Mouse (Mus musculus) embryonic fibroblast, embryonic 13.5 days (primary cell): ENCODE data around the gene Nrbp1. TPM values are rescaled to one million over a fixed set of nuclear protein-coding genes. Genes with fewer than 3 reads are reported as not detected.
A peak's percentile ranks its signal among the peaks of the same experiment; 100 is the strongest.

ENCODE experiments used
- H3K27ac ChIP-seq: 2 replicates; pipeline ENCODE4 v1.5.1; 2012; ENCODE audit warnings: low read length, control low read depth, inconsistent platforms; ENCODE audit not compliant: insufficient read depth
- H3K4me1 ChIP-seq: 2 replicates; pipeline ENCODE4 v1.6.1; 2011; ENCODE audit warnings: low read length; ENCODE audit not compliant: control insufficient read depth, insufficient read depth
- H3K4me3 ChIP-seq: 2 replicates; pipeline ENCODE4 v1.5.1; 2011; ENCODE audit warnings: mild to moderate bottlenecking, control low read depth, low read length; ENCODE audit not compliant: insufficient read depth
- CTCF ChIP-seq: IDR thresholded peaks from 2 replicates; pipeline ENCODE4 v1.5.1; 2011; ENCODE audit warnings: mild to moderate bottlenecking, control low read depth, low read length, moderate library complexity, borderline replicate concordance; ENCODE audit not compliant: insufficient read depth
- POLR2A ChIP-seq: IDR thresholded peaks from 2 replicates; pipeline ENCODE4 v1.6.1; 2011; ENCODE audit warnings: low read depth, mild to moderate bottlenecking, control low read depth, low read length, moderate library complexity
- polyA plus RNA-seq: library from polyadenylated mRNA; stranded (reverse); fragments of >200 nt; gene quantifications from 2 replicates; pipeline ENCODE4 v1.2.4, GENCODE M21; 2011; ENCODE audit warnings: low read depth; ENCODE audit not compliant: missing spikeins, insufficient read length

Nrbp1 gene
- polyA plus RNA-seq, 1 experiment = 115 TPM

DNA sequence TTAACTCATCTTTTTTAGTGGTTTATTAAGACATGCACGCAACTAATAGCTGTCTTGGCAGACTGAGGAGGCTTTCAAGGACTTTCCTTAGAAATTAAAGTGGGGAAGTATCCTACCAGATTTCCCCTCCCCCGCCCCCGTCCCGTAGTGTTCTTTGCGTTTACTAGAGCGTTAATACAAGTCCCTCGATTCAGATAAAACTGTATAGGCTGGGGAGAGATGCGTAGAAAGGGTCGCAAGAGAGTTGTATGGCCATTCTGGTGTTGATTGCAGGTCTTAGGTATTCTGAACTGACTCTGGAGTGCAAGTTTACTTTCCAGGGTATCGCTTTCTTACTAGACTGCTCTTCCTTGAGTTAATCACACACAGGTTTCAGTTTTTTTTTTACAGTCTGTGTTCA, 1.5 kb downstream of the Nrbp1 start:
- Histone ChIP-seq H3K27ac (peak overlapping the region; percentile 10; the same call in 1 of the 2 replicates), H3K4me1 (no peaks in the 10 kb centered on the region), H3K4me3 (peak overlapping the region; percentile 73)
- TF ChIP-seq CTCF (no peak), POLR2A (no peak)

DNA sequence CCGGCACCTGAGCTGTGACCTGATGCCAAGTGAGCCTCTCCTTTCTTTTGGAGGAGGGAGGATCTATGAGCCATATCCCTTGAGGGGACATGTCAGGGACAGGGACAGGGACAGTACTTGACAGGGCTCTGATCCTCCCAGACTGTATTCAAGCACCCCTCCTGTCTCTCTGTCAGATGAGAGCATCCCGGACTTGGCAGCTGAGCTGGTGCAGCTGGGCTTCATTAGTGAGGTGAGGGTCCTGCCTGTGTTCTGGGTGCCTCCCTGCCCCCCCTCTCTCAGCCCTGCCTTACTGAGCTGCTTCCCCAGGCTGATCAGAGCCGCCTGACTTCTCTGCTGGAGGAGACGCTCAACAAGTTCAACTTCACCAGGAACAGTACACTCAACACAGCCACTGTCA, 10.1 kb downstream of the Nrbp1 start:
- H3K4me1 ChIP-seq = no peaks in the 10 kb centered on the region
- TF ChIP-seq POLR2A = no peak
- TF ChIP-seq CTCF = no peak
- no peak overlapping the region for H3K27ac ChIP-seq
- H3K4me3 ChIP-seq = no peak overlapping the region

DNA sequence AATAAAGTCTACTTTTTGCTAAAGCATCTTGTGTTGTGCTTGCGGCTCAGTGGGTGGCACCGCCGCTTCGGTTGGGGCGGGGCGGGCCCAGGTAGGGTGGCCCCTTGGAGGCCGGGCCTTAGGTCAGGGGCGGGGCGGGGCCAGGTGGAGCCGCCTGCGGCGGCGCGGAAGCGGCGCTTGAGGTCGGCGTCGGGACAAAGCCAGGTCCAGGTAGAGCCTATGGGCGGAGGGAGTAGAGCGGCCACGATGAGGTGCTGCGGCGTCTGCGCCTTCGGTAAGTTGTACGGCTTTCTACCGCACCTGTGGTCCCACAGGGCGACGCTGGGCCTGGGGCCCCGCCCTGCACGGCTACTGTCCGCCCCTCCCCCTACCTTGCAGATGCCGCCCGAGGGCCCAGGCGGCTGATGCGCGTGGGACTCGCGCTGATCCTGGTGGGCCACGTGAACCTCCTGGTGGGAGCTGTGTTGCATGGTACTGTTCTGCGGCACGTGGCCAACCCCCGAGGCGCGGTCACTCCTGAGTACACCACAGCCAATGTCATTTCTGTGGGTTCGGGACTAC, 11.0 kb downstream of the Nrbp1 start, which contains the start of gene Krtcap3:
Gene Krtcap3 (plus strand): TSS at position 151 of the 561 bp plus-strand sequence.
- H3K27ac ChIP-seq = no peak within 1 kb of the TSS
- H3K4me1 ChIP-seq = no peaks in the 10 kb centered on the region
- TF ChIP-seq CTCF = no peak
- no peak for TF ChIP-seq POLR2A
- no peak within 1 kb of the TSS for H3K4me3 ChIP-seq

DNA sequence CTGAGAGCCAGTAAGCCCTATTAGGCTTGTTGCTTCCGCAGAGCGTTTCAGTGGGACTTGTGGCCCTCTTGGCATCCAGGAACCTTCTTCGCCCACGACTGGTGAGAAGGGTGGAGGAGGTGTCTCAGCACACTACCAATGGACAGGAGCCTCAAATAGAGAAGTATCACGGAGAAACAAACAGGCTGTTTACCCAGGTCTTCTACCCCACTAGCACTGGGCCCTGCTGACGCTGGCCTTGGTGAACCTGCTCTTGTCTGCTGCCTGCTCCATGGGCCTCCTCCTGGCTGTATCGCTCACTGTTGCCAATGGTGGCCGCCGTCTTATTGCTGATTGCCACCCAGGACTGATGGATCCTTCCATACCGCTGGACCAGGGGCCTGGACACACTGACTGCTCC, 11.5 kb downstream of the Nrbp1 start:
- no peak overlapping the region for H3K4me3 ChIP-seq
- no peak overlapping the region for H3K27ac ChIP-seq
- H3K4me1 ChIP-seq = no peaks in the 10 kb centered on the region
- no peak for TF ChIP-seq CTCF

DNA sequence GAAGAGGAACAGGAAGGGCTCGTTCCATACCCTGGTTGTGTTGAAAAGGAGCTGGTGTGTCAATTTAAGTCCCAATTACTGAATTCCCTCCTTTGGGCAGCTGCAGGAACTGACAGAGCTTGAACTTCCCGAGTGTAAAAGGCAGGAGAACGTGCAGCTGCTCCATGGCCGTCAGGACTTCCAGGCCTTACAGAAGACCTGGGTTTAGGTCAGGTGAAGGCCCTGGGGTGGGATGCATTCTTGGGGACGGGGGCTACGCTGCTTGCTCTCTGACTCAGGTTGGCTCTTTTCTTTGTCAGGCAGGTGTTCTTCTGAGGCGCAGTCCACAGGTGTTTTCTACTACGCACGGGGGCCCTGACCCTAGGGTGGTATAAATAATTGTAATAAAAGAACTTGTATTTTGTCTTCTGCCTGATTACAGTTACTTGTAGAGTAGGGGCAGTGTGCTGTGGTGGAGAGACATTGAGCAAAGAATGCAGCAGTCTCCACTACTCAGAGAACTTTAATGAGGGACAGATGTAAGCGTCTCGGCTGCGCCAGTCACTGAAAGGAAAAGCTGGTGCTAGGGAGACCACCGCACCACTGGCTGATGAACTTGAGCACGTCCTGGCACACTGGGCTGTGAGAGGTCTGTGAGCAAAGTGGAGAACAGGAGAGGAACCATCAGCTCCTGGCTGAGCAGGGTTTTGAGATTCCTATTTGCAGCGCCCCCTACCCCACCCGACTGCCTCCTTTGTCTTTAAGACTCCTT, 12.3 kb downstream of the Nrbp1 start:
- H3K27ac ChIP-seq = no peak overlapping the region
- H3K4me1 ChIP-seq = no peaks in the 10 kb centered on the region
- H3K4me3 ChIP-seq = no peak overlapping the region
- TF ChIP-seq CTCF = no peak
- no peak for TF ChIP-seq POLR2A

DNA sequence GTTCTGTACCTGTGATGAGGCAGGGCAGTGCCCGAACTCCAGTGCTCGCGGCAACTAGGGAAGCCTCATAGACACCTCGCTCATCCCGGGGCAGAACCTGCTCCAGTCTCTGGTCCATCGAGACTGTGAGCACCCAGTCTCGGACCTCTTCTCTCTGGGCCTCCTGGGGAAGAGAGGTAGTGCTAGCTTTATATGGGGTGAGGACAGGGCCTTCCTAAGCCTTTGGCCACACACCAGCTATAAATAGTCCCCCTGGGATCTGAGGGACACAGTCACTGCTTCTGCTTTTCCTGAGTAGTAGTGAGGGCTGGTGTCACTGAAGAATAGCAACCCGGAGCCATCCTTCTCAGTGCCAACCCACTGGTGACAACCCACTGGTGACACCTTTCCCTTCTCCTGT, 13.1 kb downstream of the Nrbp1 start:
- H3K4me3 ChIP-seq = no peak overlapping the region
- H3K27ac ChIP-seq = no peak overlapping the region
- H3K4me1 ChIP-seq = no peaks in the 10 kb centered on the region
- TF ChIP-seq POLR2A = no peak
- TF ChIP-seq CTCF = no peak

DNA sequence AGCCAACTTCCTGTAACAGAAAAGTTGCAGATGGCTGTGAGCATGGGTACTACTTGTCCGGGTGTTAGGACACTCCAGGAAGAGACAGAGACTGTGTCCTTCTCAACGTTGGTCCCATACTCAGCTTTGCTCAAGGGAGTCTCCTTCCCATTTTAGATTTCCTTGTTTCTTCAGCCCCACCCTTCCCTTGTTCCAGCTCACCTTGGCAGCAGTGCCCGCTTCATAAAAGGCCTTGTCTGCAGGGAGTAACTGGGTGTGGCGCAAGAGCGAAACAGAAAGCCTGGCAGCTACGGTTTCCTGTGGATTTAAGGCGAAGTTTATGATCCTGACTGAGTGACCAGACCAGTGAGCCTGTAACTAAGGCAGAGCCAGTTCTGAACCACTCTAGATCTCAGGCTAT, 13.8 kb downstream of the Nrbp1 start:
- TF ChIP-seq CTCF (no peak), POLR2A (no peak)
- H3K4me3 ChIP-seq = no peak overlapping the region
- H3K27ac ChIP-seq = no peak overlapping the region
- H3K4me1 ChIP-seq = no peaks in the 10 kb centered on the region

DNA sequence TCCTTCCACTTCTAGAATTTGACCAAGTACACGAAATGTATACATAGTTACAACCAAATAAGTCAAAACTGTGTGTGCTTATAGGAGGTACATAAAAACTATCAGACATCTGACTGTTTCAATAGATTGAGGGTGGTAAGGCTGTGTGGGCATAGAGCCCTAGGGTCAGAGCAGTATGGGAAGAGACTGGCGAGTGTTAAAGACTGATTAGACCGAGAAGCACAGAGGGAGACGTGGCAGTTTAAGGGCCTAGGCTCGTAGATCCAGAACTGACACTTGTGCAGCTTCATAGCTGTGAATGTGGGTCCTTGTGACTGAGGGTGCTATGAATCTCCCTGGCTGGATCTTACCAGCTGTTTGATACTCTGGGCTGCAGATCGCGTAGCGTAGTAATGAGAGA, 14.2 kb downstream of the Nrbp1 start:
- Histone ChIP-seq H3K4me1 (no peaks in the 10 kb centered on the region), H3K4me3 (no peak overlapping the region), H3K27ac (no peak overlapping the region)
- no peak for TF ChIP-seq POLR2A
- TF ChIP-seq CTCF = no peak

DNA sequence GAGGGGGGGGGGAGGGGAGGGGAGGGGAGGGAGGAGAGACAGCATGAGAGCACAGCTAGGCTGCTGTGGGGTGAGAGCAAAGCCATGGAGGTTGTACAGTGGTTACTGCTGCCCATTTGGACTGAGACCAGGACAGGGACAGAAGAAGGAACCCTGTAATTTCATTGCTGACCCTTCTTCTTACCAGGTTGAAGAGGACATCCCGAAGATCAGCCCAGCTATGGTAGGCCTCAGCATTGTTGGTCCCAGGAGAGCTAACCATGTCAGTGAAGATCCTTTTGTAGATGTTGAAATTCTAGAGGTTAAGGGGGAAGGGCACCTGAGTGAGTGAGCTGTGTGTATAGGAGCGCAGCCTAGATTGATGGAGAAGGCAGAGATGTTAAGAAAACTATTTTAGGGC, 14.7 kb downstream of the Nrbp1 start:
- TF ChIP-seq CTCF (no peak), POLR2A (no peak)
- no peak overlapping the region for H3K27ac ChIP-seq
- no peaks in the 10 kb centered on the region for H3K4me1 ChIP-seq

DNA sequence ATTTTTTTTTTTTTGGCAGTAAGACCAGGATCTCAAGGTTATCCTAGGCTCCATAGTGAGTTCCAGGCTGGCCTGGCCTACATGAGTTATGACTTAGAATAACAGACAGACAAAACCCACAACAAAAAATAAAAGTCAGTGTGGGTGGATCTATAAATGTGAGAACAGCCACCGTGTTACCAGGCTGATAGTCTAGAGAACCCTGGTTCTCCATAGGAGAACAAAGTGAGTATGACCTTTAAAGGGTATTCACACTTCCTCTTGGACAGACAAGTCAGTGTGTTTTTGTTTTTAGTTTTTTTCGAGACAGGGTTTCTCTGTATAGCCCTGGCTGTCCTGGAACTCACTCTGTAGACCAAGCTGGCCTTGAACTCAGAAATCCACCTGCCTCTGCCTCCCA, 15.3 kb downstream of the Nrbp1 start:
- H3K4me1 ChIP-seq = no peaks in the 10 kb centered on the region
- H3K27ac ChIP-seq = no peak overlapping the region
- TF ChIP-seq POLR2A (no peak), CTCF (no peak)
- H3K4me3 ChIP-seq = no peak overlapping the region

More for the DNA sequence above, 14.7 kb downstream of the Nrbp1 start:
- H3K4me3 ChIP-seq = no peak overlapping the region
